Mouse (Mus musculus) G1E (cell line): ENCODE measurements around the gene Tlk1. TPM values are rescaled to one million over a fixed set of nuclear protein-coding genes. Genes with fewer than 3 reads are reported as not detected.

Experiments
- ATAC-seq: 2 replicates; pipeline ENCODE4 v1.8.0; 2016; ENCODE audit warnings: mild to moderate bottlenecking; ENCODE audit not compliant: insufficient number of reproducible peaks, poor library complexity, low FRiP score, severe bottlenecking; ENCODE audit errors: extremely low read depth
- DNase-seq: peaks from one replicate; pipeline ENCODE4 v3.0.0; 2012; ENCODE audit warnings: low spot score
- H3K27me3 ChIP-seq: 2 replicates; pipeline ENCODE4 v1.6.1; 2012; ENCODE audit warnings: mild to moderate bottlenecking, low read length, inconsistent platforms; ENCODE audit not compliant: insufficient read depth
- H3K36me3 ChIP-seq: replicated peaks from 2 replicates; pipeline ENCODE3; 2012; ENCODE audit warnings: mild to moderate bottlenecking, inconsistent platforms
- H3K4me1 ChIP-seq: 2 replicates; pipeline ENCODE4 v1.6.1; 2012; ENCODE audit warnings: low read depth, low read length, inconsistent platforms, mixed read lengths; ENCODE audit not compliant: insufficient read depth
- H3K4me3 ChIP-seq: 2 replicates; pipeline ENCODE4 v1.5.1; 2012; ENCODE audit warnings: low read depth, mild to moderate bottlenecking, inconsistent platforms, low read length, moderate library complexity, mixed read lengths
- H3K9me3 ChIP-seq: replicated peaks from 2 replicates; pipeline ENCODE4 v1.6.1; 2012; ENCODE audit warnings: inconsistent platforms
- CTCF ChIP-seq: IDR thresholded peaks from 2 replicates; pipeline ENCODE4 v1.5.1; 2012; ENCODE audit warnings: low read depth, low read length, inconsistent platforms, mixed read lengths
- GATA1 ChIP-seq: IDR thresholded peaks from 2 replicates; pipeline ENCODE4 v1.6.1; 2012; ENCODE audit warnings: borderline replicate concordance, low read length, inconsistent platforms, mixed read lengths
- GATA2 ChIP-seq: IDR thresholded peaks from 2 replicates; pipeline ENCODE4 v1.6.1; 2012; ENCODE audit warnings: low read depth, low read length, inconsistent platforms, borderline replicate concordance
- POLR2AphosphoS5 ChIP-seq: IDR thresholded peaks from 2 replicates; pipeline ENCODE4 v1.6.1; 2012; ENCODE audit warnings: low read depth, low read length, inconsistent platforms; ENCODE audit not compliant: insufficient replicate concordance
- TAL1 ChIP-seq: conservative IDR thresholded peaks from 2 replicates; pipeline ENCODE4 v1.6.1; 2012; ENCODE audit warnings: low read depth, low read length, inconsistent platforms, mixed read lengths
- polyA plus RNA-seq: library from polyadenylated mRNA; stranded (reverse); fragments of >175 nt; gene quantifications from 2 replicates; pipeline ENCODE4 v1.2.3, GENCODE M21; 2012
- total RNA-seq, 2 experiments: library from RNA; stranded (forward) in 1 of 2; stranded (reverse) in 1 of 2; fragments of 200-1000 nt in 1 of 2; fragments of >200 nt in 1 of 2; fragmentation: Nextera tagmentation in 1 of 2; gene quantifications; 2 replicates each; pipeline ENCODE4 v1.2.3; 2014 to 2017

Tlk1 gene
- total and polyA plus RNA-seq, 3 experiments = 29.3 to 132 (median 96.2) TPM

DNA sequence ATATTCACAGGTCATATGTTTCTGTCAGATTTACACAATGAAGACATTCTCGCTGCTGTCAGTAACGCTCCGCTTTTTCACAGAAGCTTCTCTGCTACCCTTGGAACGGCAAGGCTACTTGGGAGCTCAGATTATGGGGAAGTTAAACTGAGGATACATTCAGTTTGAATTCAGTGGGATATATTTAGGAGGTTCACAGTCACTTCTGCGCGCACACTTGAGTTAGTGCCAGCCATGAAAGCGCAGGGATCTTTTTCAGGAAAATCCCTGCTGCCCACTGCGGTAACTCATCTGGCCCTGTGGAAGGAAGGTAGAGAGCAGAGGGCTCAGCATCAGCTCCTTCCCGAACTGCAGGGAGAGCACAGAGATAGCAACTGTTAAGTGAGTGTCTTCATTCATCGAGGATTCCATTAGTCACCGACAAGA is 27.3 kb upstream of the Tlk1 start:
- ATAC-seq (no peak), DNase-seq (no peak)
- peaks cover 21% of the 10 kb centered on the region for H3K4me1 ChIP-seq
- H3K4me3 ChIP-seq = no peak overlapping the region
- H3K9me3 ChIP-seq = no peaks in the 10 kb centered on the region
- no peaks in the 10 kb centered on the region for H3K36me3 ChIP-seq
- no peaks in the 10 kb centered on the region for H3K27me3 ChIP-seq
- TF ChIP-seq GATA1 = no peak
- TF ChIP-seq CTCF = no peak
- TF ChIP-seq TAL1 = no peak
- no peak for TF ChIP-seq POLR2AphosphoS5
- TF ChIP-seq GATA2 = no peak

DNA sequence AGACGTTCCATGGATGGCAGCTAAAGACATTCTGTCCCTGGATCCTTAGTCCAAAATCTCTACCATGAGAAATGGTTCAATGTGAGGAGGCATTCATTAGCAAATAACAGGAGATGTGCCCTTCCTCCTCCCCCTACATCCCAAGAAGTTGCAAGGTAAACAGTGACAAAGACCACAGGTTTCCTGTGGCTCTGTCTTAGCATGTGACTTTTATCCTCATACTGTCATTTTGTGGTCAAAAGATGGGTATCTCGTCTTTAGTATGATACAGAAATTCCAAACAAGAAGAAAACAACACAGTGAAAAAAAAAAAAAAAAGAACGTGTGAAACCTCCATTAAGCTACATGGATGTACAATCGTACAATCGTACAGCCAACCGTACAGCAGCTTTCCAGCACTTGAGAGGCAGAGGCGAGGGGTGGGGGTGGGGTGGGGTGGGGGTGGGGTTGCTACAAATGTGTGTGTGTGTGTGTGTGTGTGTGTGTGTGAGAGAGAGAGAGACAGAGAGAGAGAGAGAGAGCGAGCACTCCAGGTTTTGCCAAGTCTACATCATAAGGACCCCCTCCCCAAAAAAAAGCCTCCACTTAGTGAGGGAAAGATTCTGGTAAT is 26.8 kb upstream of the Tlk1 start:
- Histone ChIP-seq H3K9me3 (no peaks in the 10 kb centered on the region), H3K27me3 (no peaks in the 10 kb centered on the region), H3K36me3 (no peaks in the 10 kb centered on the region), H3K4me3 (no peak overlapping the region), H3K4me1 (peaks cover 19% of the 10 kb centered on the region)
- DNase-seq = no peak
- ATAC-seq = no peak
- no peak for TF ChIP-seq GATA1
- TF ChIP-seq CTCF = no peak

DNA sequence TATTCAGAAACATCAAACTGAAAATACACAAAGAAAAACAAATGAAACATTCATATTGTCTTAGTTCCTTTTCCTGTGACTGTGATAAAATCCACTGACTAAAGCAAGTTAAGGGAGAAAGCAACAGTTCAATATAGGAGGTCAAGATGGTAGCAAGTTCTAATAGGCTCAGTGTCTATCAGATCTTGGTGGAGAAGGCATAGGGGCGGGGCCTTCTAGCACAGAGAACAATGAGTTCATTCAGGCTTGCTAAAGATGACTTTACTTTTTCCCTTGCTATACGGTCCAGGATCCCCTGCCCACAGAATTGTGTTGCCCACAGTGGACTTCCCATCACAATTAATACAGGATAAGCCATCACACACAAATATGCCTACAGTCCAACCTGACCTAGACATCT is 20.3 kb upstream of the Tlk1 start:
- Histone ChIP-seq H3K9me3 (no peaks in the 10 kb centered on the region), H3K4me3 (no peak overlapping the region), H3K27me3 (no peaks in the 10 kb centered on the region), H3K4me1 (peaks cover 9% of the 10 kb centered on the region; the same call in 1 of the 2 replicates), H3K36me3 (no peaks in the 10 kb centered on the region)
- ATAC-seq (no peak), DNase-seq (no peak)
- TF ChIP-seq GATA2 = no peak
- no peak for TF ChIP-seq POLR2AphosphoS5

DNA sequence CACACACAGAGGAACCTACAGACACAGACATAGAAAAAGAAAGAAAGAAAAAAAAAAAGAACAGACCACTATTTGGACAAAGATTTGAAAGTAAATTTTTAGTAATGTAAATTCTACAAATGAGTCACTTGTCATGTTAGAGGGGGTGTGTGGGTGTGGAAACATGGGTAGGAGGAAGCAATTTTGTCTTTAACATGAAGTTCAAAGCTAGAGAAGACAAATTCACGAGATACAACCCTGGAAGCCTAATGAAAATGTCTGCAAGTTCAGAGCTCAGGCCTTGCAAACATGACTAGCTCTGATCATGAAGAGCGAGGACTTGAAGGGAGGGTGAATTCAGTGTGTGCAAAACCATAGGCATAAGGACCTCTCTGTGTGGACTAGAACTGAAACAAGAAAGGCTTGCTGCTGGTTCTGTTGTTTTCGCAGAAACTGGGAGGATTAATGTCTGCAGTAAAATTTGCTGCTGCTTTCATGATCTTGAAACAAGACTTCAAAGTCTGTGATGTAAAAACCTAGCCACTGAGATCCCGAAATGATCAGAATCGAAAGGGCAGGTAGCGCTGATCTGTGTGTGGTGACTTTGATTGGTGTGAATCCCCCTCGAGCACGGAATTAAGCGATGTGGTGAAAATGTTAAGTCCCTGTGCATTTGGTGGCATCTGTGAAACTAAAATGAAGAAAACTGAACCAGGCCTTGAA is 19.3 kb upstream of the Tlk1 start:
- H3K4me1 ChIP-seq = peaks cover 9% of the 10 kb centered on the region; the same call in 1 of the 2 replicates
- H3K36me3 ChIP-seq = no peaks in the 10 kb centered on the region
- H3K9me3 ChIP-seq = no peaks in the 10 kb centered on the region
- no peak for TF ChIP-seq GATA2
- TF ChIP-seq GATA1 = no peak
- no peak for TF ChIP-seq TAL1
- no peak for TF ChIP-seq CTCF
- TF ChIP-seq POLR2AphosphoS5 = no peak
- H3K4me3 ChIP-seq = no peak overlapping the region
- DNase-seq = no peak
- no peak for ATAC-seq
- no peaks in the 10 kb centered on the region for H3K27me3 ChIP-seq

DNA sequence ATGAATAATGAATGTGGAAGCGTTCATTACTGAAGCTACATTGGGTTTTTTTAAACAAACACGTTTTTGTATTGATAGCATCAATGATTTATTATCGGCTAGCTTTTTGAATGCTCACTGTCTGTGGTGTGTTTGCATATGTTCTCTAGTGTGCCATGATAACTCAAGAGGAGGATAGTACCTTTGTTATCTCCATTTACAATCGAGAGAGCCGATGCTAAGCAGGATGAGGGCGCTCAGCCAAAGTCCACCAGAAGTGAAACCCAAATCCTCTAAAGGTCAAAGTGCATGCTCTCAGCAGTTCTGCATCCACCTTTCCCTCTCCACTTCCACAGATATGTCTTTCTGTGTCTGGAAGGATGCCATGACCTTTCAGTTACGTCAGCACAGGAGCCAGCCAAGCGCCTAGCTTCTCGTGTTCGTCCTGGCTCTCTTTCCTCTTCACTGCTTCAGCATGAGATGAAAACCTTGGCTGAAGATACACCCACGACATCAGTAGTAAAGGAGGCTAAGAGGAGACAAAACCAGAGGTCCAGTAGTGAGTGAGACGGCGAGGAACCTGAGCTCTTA is 16.6 kb upstream of the Tlk1 start:
- Histone ChIP-seq H3K27me3 (no peaks in the 10 kb centered on the region), H3K4me1 (peaks cover 23% of the 10 kb centered on the region), H3K4me3 (no peak overlapping the region), H3K9me3 (no peaks in the 10 kb centered on the region), H3K36me3 (no peaks in the 10 kb centered on the region)
- ATAC-seq (no peak), DNase-seq (no peak)
- TF ChIP-seq GATA2 (no peak), TAL1 (no peak), CTCF (no peak), POLR2AphosphoS5 (no peak)

DNA sequence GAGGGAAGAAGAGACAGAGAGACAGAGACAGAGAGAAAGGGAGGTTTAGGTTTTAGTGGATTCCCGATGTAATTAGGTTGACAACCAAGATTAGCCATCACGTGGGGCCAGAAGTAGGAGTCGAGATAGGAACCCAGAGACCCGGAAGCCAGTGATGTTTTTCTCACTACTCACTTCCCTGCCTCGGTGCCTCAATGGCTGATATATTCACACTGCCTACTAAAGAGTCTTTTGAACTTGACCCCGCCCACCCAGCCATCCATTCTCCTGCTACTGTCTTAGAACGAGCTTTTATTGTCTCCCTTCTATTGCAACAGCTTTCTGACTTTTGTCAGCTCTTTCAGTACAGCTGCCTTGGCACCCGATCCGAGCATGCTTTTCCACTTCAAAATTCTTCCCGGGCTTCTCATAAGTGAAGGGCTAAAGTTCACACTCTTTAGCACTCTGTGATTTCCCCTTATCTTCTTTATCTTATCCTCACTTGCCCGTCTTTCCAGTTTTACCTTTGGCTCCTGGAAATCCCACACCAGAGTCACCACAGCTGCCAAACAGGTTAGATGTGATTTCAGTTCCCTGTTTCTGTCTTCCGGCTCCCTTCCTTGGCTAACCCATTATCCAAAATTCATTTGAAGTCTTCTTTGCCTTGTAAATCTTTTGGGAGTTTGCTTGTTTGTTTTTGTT is 13.1 kb upstream of the Tlk1 start:
- H3K27me3 ChIP-seq = no peaks in the 10 kb centered on the region
- DNase-seq (no peak), ATAC-seq (no peak)
- H3K4me1 ChIP-seq = peaks cover 19% of the 10 kb centered on the region
- no peaks in the 10 kb centered on the region for H3K9me3 ChIP-seq
- no peaks in the 10 kb centered on the region for H3K36me3 ChIP-seq
- TF ChIP-seq POLR2AphosphoS5 (no peak), CTCF (no peak), GATA2 (no peak), TAL1 (no peak), GATA1 (no peak)
- no peak overlapping the region; the same call in 1 of the 2 replicates for H3K4me3 ChIP-seq
